Mouse (Mus musculus) myocyte (in vitro differentiated cells): Measurements from ENCODE around the gene Smg7. TPM values are rescaled to one million over a fixed set of nuclear protein-coding genes. Genes with fewer than 3 reads are reported as not detected.

Source experiments
- H3K27me3 ChIP-seq: one replicate; pipeline ENCODE4 v1.6.1; 2011; ENCODE audit not compliant: control insufficient read depth, insufficient read depth, insufficient read length
- H3K36me3 ChIP-seq: one replicate; pipeline ENCODE4 v1.6.1; 2011; ENCODE audit not compliant: control insufficient read depth, insufficient read depth
- H3K4me2 ChIP-seq: one replicate; pipeline ENCODE4 v1.6.1; 2011; ENCODE audit warnings: low read depth, control low read depth
- H3K4me3 ChIP-seq: one replicate; pipeline ENCODE4 v1.5.1; 2011; ENCODE audit warnings: mild to moderate bottlenecking, control low read depth, moderate library complexity
- H3K79me2 ChIP-seq: one replicate; pipeline ENCODE4 v1.6.1; 2011; ENCODE audit not compliant: control insufficient read depth, insufficient read depth
- H3ac ChIP-seq: one replicate; pipeline ENCODE4 v1.6.1; 2011; ENCODE audit not compliant: control insufficient read depth, insufficient read length
- CEBPB ChIP-seq: IDR thresholded peaks from 2 replicates; pipeline ENCODE4 v1.6.1; 2011; ENCODE audit warnings: mild to moderate bottlenecking, moderate library complexity; ENCODE audit not compliant: poor library complexity, insufficient read depth, severe bottlenecking
- E2F4 ChIP-seq: IDR thresholded peaks from one replicate; pipeline ENCODE4 v1.6.1; 2011; ENCODE audit warnings: mild to moderate bottlenecking, control low read depth, moderate library complexity; ENCODE audit not compliant: insufficient read depth
- MAX ChIP-seq: IDR thresholded peaks from one replicate; pipeline ENCODE4 v1.6.1; 2011; ENCODE audit warnings: low read depth, mild to moderate bottlenecking, control low read depth
- MYOD1 ChIP-seq, 3 experiments: IDR thresholded peaks; one replicate each; pipeline ENCODE4 v1.6.1; 2011; ENCODE audit warnings: control low read depth in 2 of 3, low read depth in 2 of 3, mild to moderate bottlenecking in 2 of 3, moderate library complexity in 1 of 3; ENCODE audit not compliant: insufficient read length in 2 of 3, control insufficient read depth in 1 of 3
- MYOG ChIP-seq, 3 experiments: IDR thresholded peaks; one replicate each; pipeline ENCODE4 v1.6.1; 2011; ENCODE audit warnings: control low read depth in 2 of 3, low read depth in 2 of 3, mild to moderate bottlenecking in 2 of 3; ENCODE audit not compliant: insufficient read length in 2 of 3, control insufficient read depth in 1 of 3, insufficient read depth in 1 of 3
- POLR2A ChIP-seq: IDR thresholded peaks from one replicate; pipeline ENCODE4 v1.6.1; 2011; ENCODE audit warnings: low read depth, mild to moderate bottlenecking, control low read depth, moderate library complexity; ENCODE audit not compliant: insufficient read length
- POLR2AphosphoS2 ChIP-seq: IDR thresholded peaks from one replicate; pipeline ENCODE4 v1.6.1; 2011; ENCODE audit warnings: low read depth, control low read depth; ENCODE audit not compliant: insufficient read length
- REST ChIP-seq: IDR thresholded peaks from one replicate; pipeline ENCODE4 v1.6.1; 2011; ENCODE audit warnings: mild to moderate bottlenecking, control low read depth, moderate library complexity; ENCODE audit not compliant: insufficient read depth, insufficient read length
- SRF ChIP-seq: IDR thresholded peaks from one replicate; pipeline ENCODE4 v1.6.1; 2011; ENCODE audit warnings: low read depth; ENCODE audit not compliant: control insufficient read depth, insufficient read length
- TCF12 ChIP-seq: IDR thresholded peaks from one replicate; pipeline ENCODE4 v1.6.1; 2011; ENCODE audit warnings: mild to moderate bottlenecking, control low read depth; ENCODE audit not compliant: poor library complexity, insufficient read depth, severe bottlenecking
- TCF3 ChIP-seq: IDR thresholded peaks from one replicate; pipeline ENCODE4 v1.6.1; 2011; ENCODE audit warnings: low read depth, control low read depth; ENCODE audit not compliant: insufficient read length
- USF1 ChIP-seq: IDR thresholded peaks from one replicate; pipeline ENCODE4 v1.6.1; 2011; ENCODE audit warnings: low read depth, mild to moderate bottlenecking, control low read depth, moderate library complexity
- polyA plus RNA-seq: library from polyadenylated mRNA; unstranded; fragments of >200 nt; fragmentation: generic; extraction: Trizol; gene quantifications from one replicate; pipeline ENCODE4 v1.2.1, GENCODE M21; 2012; ENCODE audit warnings: missing spikeins

Smg7 gene
- polyA plus RNA-seq, 1 experiment: 13.6 TPM

DNA sequence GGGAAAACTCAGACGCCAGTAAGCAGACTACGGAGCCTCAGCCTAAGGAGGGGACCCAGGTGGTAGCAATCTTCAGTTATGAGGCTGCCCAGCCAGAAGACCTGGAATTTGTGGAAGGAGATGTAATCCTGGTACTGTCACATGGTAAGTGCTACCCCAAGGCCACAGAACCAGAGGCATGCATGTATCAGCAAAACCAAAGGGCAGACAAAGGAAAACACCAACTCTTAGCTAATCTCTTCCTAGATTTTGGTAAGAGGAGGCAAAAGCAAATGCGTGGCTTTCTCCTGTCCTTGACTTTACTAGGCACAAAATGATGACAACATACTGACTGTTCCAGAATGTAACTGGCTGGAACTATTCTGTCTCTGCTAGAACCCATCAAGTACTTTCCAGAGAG lies 67.4 kb downstream of the Smg7 start:
- Histone ChIP-seq H3K27me3 (no peaks in the 10 kb centered on the region), H3K79me2 (no peaks in the 10 kb centered on the region), H3K4me3 (no peak overlapping the region), H3ac (no peak overlapping the region), H3K36me3 (peaks cover 15% of the 10 kb centered on the region), H3K4me2 (no peak overlapping the region)
- TF ChIP-seq POLR2A (no peak), CEBPB (no peak), E2F4 (no peak), SRF (no peak), MYOD1 (IDR thresholded peaks at IDR 0.05; ENCODE audit: control insufficient read depth in 1 of 3, insufficient read length in 2 of 3, low read depth in 2 of 3) (no peak), TCF3 (no peak), MAX (no peak), USF1 (no peak), REST (no peak), TCF12 (no peak), MYOG (IDR thresholded peaks at IDR 0.05; ENCODE audit: control insufficient read depth in 1 of 3, insufficient read depth in 1 of 3, insufficient read length in 2 of 3, low read depth in 2 of 3) (no peak), POLR2AphosphoS2 (no peak)

DNA sequence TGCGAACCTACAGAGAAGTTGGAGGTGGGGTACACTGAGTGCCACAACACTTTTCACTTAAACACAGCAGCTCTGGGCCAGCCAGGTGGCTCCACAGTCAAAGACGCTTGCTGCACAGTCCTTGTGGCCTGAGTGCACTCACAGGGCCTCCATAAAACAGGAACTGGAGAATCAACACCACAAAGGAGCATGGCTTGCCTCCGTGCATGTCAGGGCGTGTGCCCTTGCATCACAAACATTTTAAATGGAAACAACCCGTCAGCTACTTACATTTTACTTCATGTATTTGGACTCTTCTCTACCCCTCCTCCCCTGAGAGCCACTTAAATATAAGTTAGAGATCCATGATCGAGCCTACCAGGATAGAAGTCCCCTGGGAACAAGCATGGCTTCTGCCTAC lies 70.1 kb downstream of the Smg7 start:
- Histone ChIP-seq H3ac (no peak overlapping the region), H3K79me2 (no peaks in the 10 kb centered on the region)

DNA sequence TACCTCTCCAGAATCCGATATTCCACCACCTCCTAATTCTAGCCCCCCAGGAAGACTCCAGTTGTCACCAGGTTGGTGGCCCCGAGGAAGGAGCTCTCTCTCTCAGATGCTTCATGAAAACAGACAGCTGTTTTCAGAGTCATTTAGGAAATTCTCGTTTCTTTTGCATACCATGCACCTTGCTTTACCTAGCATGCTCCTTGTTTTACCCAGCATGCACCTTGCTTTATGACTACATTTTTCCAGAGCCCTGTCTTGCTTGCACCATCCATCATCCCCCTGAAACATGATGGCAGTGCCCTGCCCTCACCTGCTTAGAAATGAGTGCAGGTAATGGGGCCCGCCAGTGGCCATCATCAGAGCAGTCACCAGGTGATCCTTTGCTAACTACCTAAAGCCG lies 70.8 kb downstream of the Smg7 start:
- no peak overlapping the region for H3K4me3 ChIP-seq
- H3K36me3 ChIP-seq: no peaks in the 10 kb centered on the region
- no peaks in the 10 kb centered on the region for H3K27me3 ChIP-seq
- no peak for TF ChIP-seq CEBPB
- TF ChIP-seq REST: no peak
- no peak for TF ChIP-seq TCF12
- no peak for TF ChIP-seq SRF
- TF ChIP-seq USF1: no peak
- no peak for TF ChIP-seq MYOD1 (IDR thresholded peaks at IDR 0.05; ENCODE audit: control insufficient read depth in 1 of 3, insufficient read length in 2 of 3, low read depth in 2 of 3)
- no peak for TF ChIP-seq E2F4
- no peak for TF ChIP-seq MYOG (IDR thresholded peaks at IDR 0.05; ENCODE audit: control insufficient read depth in 1 of 3, insufficient read depth in 1 of 3, insufficient read length in 2 of 3, low read depth in 2 of 3)
- no peak for TF ChIP-seq TCF3
- no peak for TF ChIP-seq POLR2AphosphoS2
- TF ChIP-seq POLR2A: no peak
- no peak for TF ChIP-seq MAX
- H3K4me2 ChIP-seq: no peak overlapping the region
- H3K79me2 ChIP-seq: no peaks in the 10 kb centered on the region
- H3ac ChIP-seq: no peak overlapping the region

More for the DNA sequence above, 70.1 kb downstream of the Smg7 start:
- TF ChIP-seq CEBPB: no peak
- no peak for TF ChIP-seq MYOD1 (IDR thresholded peaks at IDR 0.05; ENCODE audit: control insufficient read depth in 1 of 3, insufficient read length in 2 of 3, low read depth in 2 of 3)
- no peak for TF ChIP-seq SRF
- no peak for TF ChIP-seq E2F4
- no peak for TF ChIP-seq USF1
- TF ChIP-seq MYOG (IDR thresholded peaks at IDR 0.05; ENCODE audit: control insufficient read depth in 1 of 3, insufficient read depth in 1 of 3, insufficient read length in 2 of 3, low read depth in 2 of 3): no peak
- TF ChIP-seq REST: no peak
- TF ChIP-seq POLR2AphosphoS2: no peak
- no peak for TF ChIP-seq MAX
- Histone ChIP-seq H3K4me3 (no peak overlapping the region), H3K36me3 (peaks cover 5% of the 10 kb centered on the region), H3K4me2 (no peak overlapping the region), H3K27me3 (no peaks in the 10 kb centered on the region)

DNA sequence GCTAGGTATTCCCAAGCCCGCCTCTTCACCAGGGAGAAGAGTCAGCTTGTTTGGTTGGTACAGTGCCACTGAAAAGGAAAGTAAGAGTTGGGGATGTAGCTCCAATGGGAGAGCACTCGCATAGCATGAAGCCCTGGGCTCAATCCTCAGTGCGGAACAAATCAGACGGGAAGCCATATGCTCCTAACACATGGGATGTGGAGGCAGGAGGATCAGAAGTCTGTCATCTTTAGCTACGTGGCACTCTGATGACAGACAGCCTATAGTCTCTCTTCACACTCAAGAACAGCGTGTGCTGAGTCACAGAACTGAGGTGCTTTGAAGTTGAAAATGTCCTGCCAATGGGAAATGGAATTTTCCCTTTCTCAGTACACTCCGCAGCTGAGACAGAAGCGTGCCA lies 71.4 kb downstream of the Smg7 start:
- Histone ChIP-seq H3K79me2 (no peaks in the 10 kb centered on the region), H3K4me3 (no peak overlapping the region), H3K27me3 (no peaks in the 10 kb centered on the region), H3K4me2 (no peak overlapping the region), H3ac (no peak overlapping the region), H3K36me3 (no peaks in the 10 kb centered on the region)
- TF ChIP-seq SRF (no peak), E2F4 (no peak), MYOG (IDR thresholded peaks at IDR 0.05; ENCODE audit: control insufficient read depth in 1 of 3, insufficient read depth in 1 of 3, insufficient read length in 2 of 3, low read depth in 2 of 3) (no peak), TCF12 (no peak), CEBPB (no peak)

DNA sequence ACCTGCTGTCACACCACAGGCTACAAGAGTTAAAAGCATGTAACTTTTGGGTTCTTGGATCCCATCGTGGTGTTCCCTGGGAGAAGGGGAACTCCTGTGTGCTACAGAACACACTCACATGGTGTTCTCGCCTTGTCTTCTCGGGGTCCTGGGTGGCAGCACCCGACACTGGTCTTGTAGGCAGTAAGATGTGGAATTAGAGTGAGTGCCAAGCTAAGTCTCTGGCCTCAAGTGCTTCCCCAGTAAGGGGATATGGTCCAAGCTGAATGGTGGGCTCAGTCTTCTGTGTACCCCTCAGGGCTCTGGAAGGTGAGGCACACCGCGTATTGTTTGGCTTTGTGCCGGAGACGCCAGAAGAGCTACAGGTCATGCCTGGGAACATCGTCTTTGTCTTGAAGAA lies 72.4 kb downstream of the Smg7 start:
- peak; percentile 17 for TF ChIP-seq POLR2AphosphoS2
- TF ChIP-seq REST: no peak
- no peak overlapping the region for H3K4me3 ChIP-seq

More for the DNA sequence above, 72.4 kb downstream of the Smg7 start:
- Histone ChIP-seq H3ac (no peak overlapping the region), H3K27me3 (no peaks in the 10 kb centered on the region), H3K4me2 (no peak overlapping the region), H3K79me2 (no peaks in the 10 kb centered on the region), H3K36me3 (no peaks in the 10 kb centered on the region)
